Mouse (Mus musculus): ENCODE results near the gene Col5a3.

DNA sequence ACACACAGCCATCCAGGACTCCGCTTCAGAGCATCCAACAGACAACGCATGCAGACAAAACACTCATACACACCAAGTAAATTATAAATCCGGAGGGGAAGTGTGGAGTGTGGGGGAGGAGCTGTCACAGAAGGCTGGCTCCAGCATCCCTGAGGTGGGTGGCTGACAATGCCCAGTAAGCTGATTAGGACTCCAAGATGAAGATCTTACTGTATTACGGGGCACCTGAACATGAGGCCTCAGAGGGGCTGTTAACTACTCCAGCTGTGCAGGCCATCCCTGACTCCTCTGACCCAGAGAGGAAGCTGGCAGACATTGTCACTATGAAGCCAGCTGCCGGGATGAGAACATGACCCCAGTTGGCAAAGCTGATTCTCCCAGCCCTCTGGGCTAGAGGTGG, 5.1 kb upstream of the Col5a3 start:
- no peak for TF ChIP-seq CTCF (IDR thresholded peaks at IDR 0.05; ENCODE audit: low read depth)
- no peak for TF ChIP-seq EP300 (IDR thresholded peaks at IDR 0.05; ENCODE audit: low read depth)

Measured in liver, embryonic 14.5 days (tissue).